Mouse (Mus musculus) forebrain, embryonic 15.5 days (tissue): ENCODE data around the gene BC005624. TPM values are rescaled to one million over a fixed set of nuclear protein-coding genes. Genes with fewer than 3 reads are reported as not detected.
"Not testable (repeated sequence)": the region's sequence is repeated elsewhere in the genome, so short reads cannot be mapped to it uniquely, and the experiment has no call there.

Source experiments
- ATAC-seq: fragments of 200-750 bp; cut with Nextera tagmentation; replicated peaks from 2 replicates; pipeline ENCODE4 v1.8.0; 2017; ENCODE audit warnings: mild to moderate bottlenecking, moderate TSS enrichment, moderate library complexity
- H3K27ac ChIP-seq: fragments of 300-500 bp; sonication (generic); replicated peaks from 2 replicates; pipeline ENCODE4 v1.5.1; 2015; ENCODE audit warnings: mild to moderate bottlenecking, inconsistent platforms
- H3K27me3 ChIP-seq: fragments of 300-500 bp; sonication (generic); 2 replicates; pipeline ENCODE4 v1.6.1; 2015; ENCODE audit warnings: inconsistent platforms
- H3K36me3 ChIP-seq: fragments of 300-500 bp; sonication (generic); 2 replicates; pipeline ENCODE4 v1.6.1; 2015; ENCODE audit warnings: mild to moderate bottlenecking, inconsistent platforms
- H3K4me1 ChIP-seq: fragments of 300-500 bp; sonication (generic); 2 replicates; pipeline ENCODE4 v1.6.1; 2015; ENCODE audit warnings: inconsistent platforms
- H3K4me2 ChIP-seq: fragments of 300-500 bp; sonication (generic); replicated peaks from 2 replicates; pipeline ENCODE4 v1.6.1; 2015; ENCODE audit warnings: mild to moderate bottlenecking, inconsistent platforms
- H3K4me3 ChIP-seq: fragments of 300-500 bp; sonication (generic); 2 replicates; pipeline ENCODE4 v1.5.1; 2015; ENCODE audit warnings: mild to moderate bottlenecking, inconsistent platforms
- H3K9ac ChIP-seq: fragments of 300-500 bp; sonication (generic); replicated peaks from 2 replicates; pipeline ENCODE4 v1.6.1; 2015; ENCODE audit warnings: mild to moderate bottlenecking, inconsistent platforms
- H3K9me3 ChIP-seq: fragments of 300-500 bp; sonication (generic); 2 replicates; pipeline ENCODE4 v1.6.1; 2016; ENCODE audit warnings: inconsistent platforms
- WGBS: fragments of 180-500 bp; shearing (Covaris S2); methylation state at CpG from one replicate; pipeline ENCODE4 v1.1.7; 2015; ENCODE audit warnings: mixed read lengths; 5-methylcytosine and 5-hydroxymethylcytosine counted together
- polyA plus RNA-seq: library from polyadenylated mRNA; unstranded; fragments of >200 nt; fragmentation: Nextera tagmentation; extraction: Ambion mirVana; gene quantifications from 2 replicates; pipeline ENCODE4 v1.2.1, GENCODE M21; 2015

The BC005624 gene
- polyA plus RNA-seq, 1 experiment from 2014 or later = 84.2 TPM

DNA sequence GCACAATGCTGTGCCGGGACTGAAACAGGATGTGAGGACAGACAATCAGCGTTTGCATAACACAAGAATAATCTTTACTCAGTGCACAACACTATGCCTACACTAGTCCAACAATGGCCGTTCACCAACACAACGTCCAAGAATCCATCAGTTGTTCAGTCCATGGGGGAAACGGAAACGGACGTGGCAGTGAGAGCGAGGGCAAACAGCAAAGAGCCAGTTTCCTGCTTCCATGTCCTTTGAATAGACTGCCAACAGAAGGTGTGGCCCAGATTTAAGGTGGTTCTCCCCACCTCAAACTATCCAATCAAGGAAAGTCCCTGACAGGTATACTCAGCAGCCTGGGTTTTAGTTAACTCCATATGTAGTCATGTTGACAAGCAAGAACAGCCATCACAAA is 44.3 kb downstream of the BC005624 start:
- H3K27ac ChIP-seq = no peak overlapping the region
- no peak overlapping the region for H3K4me2 ChIP-seq
- 83% methylated on average over 8 of the region's 8 CpGs for WGBS
- H3K9me3 ChIP-seq = no peaks in the 10 kb centered on the region
- no peak overlapping the region for H3K4me3 ChIP-seq
- H3K4me1 ChIP-seq = peaks cover 3% of the 10 kb centered on the region; the same call in 1 of the 2 replicates
- H3K9ac ChIP-seq = no peak overlapping the region
- ATAC-seq = no peak
- H3K36me3 ChIP-seq = no peaks in the 10 kb centered on the region
- no peaks in the 10 kb centered on the region for H3K27me3 ChIP-seq

DNA sequence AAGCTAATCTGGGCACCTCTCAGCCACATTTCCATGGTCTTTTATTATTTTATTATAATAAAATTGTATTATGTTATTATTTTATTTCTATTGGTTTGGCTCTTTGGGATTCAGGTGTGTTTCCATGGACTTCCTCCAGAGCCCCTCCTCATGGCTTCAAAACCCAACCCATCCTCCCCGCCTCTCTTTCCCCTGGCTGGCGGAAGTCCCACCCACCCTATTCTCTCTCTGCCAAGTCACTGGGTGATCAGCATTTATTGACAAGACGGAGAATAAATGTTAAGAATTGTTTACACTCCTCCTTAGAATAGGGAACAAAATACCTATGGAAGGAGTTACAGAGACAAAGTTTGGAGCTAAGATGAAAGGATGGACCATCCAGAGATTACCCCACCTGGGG is 45.2 kb downstream of the BC005624 start:
- ATAC-seq = no peak
- Histone ChIP-seq H3K4me1 (no peaks in the 10 kb centered on the region), H3K27me3 (no peaks in the 10 kb centered on the region), H3K9ac (no peak overlapping the region), H3K27ac (no peak overlapping the region), H3K36me3 (no peaks in the 10 kb centered on the region), H3K9me3 (no peaks in the 10 kb centered on the region), H3K4me3 (no peak overlapping the region), H3K4me2 (no peak overlapping the region)
- 67% methylated on average over 3 of the region's 3 CpGs for WGBS

DNA sequence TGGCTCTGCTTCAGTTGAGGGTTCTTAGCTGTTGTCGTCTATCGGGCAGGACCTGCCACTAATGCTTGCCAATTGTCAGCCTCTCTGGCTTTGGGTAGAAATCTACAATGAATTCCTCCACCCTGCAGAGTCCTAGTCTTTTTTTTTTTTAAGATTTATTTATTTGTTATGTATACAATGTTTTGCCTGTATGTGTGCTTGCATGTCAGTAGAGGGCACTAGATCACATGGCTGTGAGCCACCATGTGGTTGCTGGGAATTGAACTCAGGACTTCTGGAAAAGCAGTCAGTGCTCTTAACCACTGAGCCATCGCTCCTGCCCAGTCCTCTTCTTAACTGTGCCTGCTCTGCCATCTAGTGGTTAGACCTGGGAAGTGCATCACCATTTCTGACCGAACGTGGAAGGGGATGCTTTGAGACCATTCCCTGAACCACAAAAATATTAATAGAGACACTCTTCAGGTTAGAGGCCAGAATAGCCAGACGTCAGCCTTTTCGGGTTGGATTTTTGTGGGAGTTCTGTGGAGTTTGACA is 48.0 kb downstream of the BC005624 start:
- Histone ChIP-seq H3K9me3 (no peaks in the 10 kb centered on the region), H3K27ac (no peak overlapping the region), H3K9ac (no peak overlapping the region), H3K4me2 (no peak overlapping the region), H3K27me3 (no peaks in the 10 kb centered on the region), H3K36me3 (no peaks in the 10 kb centered on the region), H3K4me1 (peaks cover 9% of the 10 kb centered on the region), H3K4me3 (no peak overlapping the region)
- ATAC-seq = 0 out of 2 replicates have a peak, but pooled peaks have one; percentile 32
- WGBS = 27% methylated on average over 7 of the region's 7 CpGs

DNA sequence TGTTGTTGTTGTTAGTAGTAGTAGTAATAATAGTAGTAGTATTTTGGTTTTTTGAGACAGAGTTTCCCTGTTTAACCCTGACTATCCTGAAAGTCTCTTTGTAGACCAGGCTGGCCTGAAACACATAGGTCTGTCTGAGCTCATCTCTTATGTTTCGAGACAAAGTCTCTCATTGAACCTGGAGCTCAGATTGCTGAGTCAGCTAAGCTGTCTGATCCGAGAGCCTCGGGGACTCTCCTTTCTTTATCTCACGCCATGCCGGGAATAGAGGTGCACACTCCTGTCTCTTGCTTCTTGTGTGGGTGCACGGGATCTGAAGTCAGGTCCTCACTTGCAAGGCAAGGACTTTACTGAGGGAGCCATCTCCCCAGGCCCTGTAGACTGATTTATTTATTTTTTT is 49.0 kb downstream of the BC005624 start:
- no peak overlapping the region for H3K27ac ChIP-seq
- H3K27me3 ChIP-seq = no peaks in the 10 kb centered on the region
- ATAC-seq = no peak
- no peaks in the 10 kb centered on the region for H3K9me3 ChIP-seq
- no peak overlapping the region for H3K4me3 ChIP-seq
- no peak overlapping the region for H3K9ac ChIP-seq
- 62% methylated on average over 6 of the region's 6 CpGs for WGBS
- peaks cover 13% of the 10 kb centered on the region for H3K4me1 ChIP-seq
- no peaks in the 10 kb centered on the region for H3K36me3 ChIP-seq
- H3K4me2 ChIP-seq = no peak overlapping the region

DNA sequence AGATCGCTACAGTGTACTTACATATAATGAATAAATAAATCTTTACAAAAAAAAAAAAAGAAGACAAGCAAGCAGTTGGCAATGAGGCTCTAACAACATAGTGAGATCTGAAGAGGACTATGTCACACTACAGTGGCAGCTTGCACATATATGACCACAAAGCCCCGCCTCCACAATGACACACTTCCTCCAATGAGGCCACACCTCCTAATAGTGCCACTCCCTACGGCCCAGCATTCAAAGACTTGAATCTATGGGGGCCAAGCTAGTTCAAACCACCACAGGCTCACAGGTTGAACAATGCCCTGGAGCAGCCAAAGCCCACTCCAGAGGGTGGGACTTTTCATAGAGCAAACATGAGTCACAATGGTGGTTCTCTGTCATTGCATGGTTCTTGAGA is 50.1 kb downstream of the BC005624 start:
- Histone ChIP-seq H3K27me3 (no peaks in the 10 kb centered on the region), H3K9me3 (no peaks in the 10 kb centered on the region), H3K4me1 (peaks cover 13% of the 10 kb centered on the region), H3K27ac (no peak overlapping the region), H3K4me2 (no peak overlapping the region), H3K36me3 (no peaks in the 10 kb centered on the region), H3K4me3 (no peak overlapping the region), H3K9ac (no peak overlapping the region)
- 77% methylated on average over 3 of the region's 3 CpGs for WGBS
- ATAC-seq = no peak

DNA sequence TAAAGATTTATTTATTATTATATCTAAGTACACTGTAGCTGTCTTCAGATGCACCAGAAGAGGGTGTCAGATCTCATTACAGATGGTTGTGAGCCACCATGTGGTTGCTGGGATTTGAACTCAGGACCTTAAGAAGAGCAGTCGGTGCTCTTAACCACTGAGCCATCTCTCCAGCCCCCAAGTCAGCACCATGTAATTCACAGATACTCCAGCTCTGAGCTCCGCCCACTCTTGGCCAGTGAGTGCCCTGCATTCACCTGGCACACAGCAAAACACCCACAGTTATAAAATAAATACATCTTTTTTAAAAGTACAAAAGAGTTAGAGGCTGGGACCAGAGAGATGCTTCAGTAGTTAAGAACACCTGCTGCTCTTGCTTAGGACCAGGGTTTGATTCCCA is 51.2 kb downstream of the BC005624 start:
- not testable (repeated sequence) for H3K4me3 ChIP-seq, ATAC-seq, H3K36me3 ChIP-seq, H3K9me3 ChIP-seq, H3K27me3 ChIP-seq, H3K27ac ChIP-seq, H3K4me2 ChIP-seq, H3K9ac ChIP-seq
- H3K4me1 ChIP-seq = peaks cover 13% of the 10 kb centered on the region
- WGBS = 89% methylated on average over 2 of the region's 2 CpGs

DNA sequence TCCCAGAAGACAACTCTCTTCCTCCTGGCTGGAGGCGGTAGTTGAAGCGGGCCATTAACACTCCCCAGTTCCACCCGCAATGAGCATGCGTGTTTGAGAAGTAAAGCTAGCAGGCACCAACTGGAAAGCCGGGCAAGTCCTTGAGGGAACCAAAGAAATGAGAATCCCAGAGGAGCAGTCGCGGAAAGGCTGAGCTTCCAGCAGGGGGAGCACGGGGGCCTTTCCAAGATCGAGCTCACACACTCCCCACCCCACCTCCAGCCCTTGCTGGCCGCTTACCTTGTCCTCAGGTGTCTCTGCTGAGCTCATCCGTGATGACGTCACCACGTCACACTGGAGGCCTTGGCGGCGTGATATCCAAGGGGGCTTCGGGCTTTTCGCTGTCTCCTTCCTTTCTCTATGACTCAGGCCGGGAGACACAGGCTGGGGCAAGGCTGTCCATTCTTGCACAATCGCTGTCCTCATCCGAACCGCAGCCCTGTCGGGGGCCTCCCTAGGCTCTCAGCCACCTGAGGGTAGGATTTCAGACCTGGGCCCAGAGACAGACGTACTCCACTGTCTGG is 52.4 kb downstream of the BC005624 start, which contains the start of gene Ptges:
TSS of gene Ptges (minus strand) at position 381 of the 563 bp plus-strand sequence.
- H3K4me2 ChIP-seq = peak within 1 kb of the TSS; percentile 79
- peak within 1 kb of the TSS; percentile 40 for H3K4me3 ChIP-seq
- H3K9ac ChIP-seq = peak within 1 kb of the TSS; percentile 46
- H3K27me3 ChIP-seq = no peaks in the 10 kb centered on the region
- H3K9me3 ChIP-seq = no peaks in the 10 kb centered on the region
- no peaks in the 10 kb centered on the region for H3K36me3 ChIP-seq
- peaks cover 13% of the 10 kb centered on the region for H3K4me1 ChIP-seq
- 0 out of 2 replicates have a peak, but pooled peaks have one; percentile 13 for ATAC-seq
- 0 out of 2 replicates have a peak within 1 kb of the TSS, but pooled peaks have one; percentile 4 for H3K27ac ChIP-seq
- WGBS = 1% methylated on average over 23 of the region's 23 CpGs

DNA sequence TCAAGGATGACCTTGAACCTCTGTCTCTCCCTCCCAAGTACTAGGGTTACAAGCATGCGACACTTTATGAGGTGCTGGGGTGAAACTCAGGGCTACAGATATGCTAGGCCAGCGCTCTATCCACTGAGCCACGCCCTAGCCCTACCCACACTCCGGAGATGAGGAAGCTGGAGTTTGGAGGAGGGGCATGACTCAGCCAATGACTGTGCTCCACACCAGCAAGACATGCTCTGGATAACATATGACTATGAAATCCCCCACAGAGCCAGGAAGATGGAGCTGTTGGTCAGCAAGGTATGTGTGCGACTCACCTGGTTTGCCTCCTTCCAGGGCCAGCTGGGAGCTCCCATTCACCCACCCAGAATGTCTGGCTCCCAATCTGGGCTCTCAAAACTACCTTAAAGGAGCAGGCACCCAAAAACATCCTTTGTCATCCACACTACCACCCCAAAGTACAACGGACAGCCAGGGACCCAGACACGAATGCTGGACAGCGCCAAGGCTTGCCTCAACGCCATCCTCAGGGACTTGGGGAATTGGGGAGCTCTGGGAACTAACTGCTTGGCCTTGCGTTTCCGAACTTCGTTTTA is 53.0 kb downstream of the BC005624 start:
- Histone ChIP-seq H3K4me3 (peak overlapping the region; percentile 40), H3K9ac (0 out of 2 replicates have a peak overlapping the region, but pooled peaks have one; percentile 46), H3K9me3 (no peaks in the 10 kb centered on the region), H3K27me3 (no peaks in the 10 kb centered on the region), H3K27ac (no peak overlapping the region), H3K4me2 (peak overlapping the region; percentile 79), H3K4me1 (peaks cover 13% of the 10 kb centered on the region), H3K36me3 (no peaks in the 10 kb centered on the region)
- 29% methylated on average over 12 of the region's 12 CpGs for WGBS
- peak; percentile 38; the same call in 1 of the 2 replicates for ATAC-seq

DNA sequence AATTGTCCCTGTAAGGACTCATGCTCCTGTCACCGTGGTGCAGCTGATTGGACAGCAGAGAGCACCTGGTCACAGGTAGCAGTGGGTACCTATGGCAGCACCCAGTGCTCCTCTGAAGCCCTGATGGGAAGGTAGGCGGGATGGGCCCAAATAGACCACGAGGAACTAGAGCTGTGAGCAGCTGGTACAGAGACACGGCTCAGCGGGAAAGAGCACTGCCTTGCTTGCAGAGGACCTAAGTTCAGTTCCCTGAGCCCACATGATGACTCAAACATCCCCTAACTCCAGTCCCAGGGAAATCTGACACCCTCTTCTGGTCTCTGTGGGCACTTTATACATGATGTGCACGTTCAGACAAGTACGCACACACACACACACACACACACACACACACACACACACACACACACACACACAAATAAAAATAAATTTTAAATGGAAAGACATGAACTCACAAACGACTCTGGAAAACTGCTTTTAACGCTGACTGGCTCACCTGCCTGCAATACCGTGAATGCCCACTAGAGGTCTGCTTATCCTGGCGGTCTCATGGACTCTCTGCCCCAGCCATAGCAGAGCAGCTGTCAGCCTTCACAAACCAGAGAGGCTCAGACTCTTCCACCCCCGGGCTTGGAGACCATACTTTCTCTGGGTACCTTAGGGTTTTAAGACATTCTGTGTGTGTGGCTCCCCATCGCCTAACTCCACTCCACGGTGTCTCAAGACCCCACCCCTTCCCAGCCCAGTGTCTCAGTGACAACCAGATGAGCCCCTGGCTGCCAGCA is 54.0 kb downstream of the BC005624 start:
- no peaks in the 10 kb centered on the region for H3K36me3 ChIP-seq
- H3K9me3 ChIP-seq = no peaks in the 10 kb centered on the region
- H3K27ac ChIP-seq = no peak overlapping the region
- WGBS = 22% methylated on average over 14 of the region's 14 CpGs
- H3K4me3 ChIP-seq = no peak overlapping the region
- peak; percentile 79; the same call in 1 of the 2 replicates for ATAC-seq
- no peaks in the 10 kb centered on the region for H3K27me3 ChIP-seq
- no peak overlapping the region for H3K9ac ChIP-seq
- H3K4me2 ChIP-seq = no peak overlapping the region
- peaks cover 13% of the 10 kb centered on the region for H3K4me1 ChIP-seq

DNA sequence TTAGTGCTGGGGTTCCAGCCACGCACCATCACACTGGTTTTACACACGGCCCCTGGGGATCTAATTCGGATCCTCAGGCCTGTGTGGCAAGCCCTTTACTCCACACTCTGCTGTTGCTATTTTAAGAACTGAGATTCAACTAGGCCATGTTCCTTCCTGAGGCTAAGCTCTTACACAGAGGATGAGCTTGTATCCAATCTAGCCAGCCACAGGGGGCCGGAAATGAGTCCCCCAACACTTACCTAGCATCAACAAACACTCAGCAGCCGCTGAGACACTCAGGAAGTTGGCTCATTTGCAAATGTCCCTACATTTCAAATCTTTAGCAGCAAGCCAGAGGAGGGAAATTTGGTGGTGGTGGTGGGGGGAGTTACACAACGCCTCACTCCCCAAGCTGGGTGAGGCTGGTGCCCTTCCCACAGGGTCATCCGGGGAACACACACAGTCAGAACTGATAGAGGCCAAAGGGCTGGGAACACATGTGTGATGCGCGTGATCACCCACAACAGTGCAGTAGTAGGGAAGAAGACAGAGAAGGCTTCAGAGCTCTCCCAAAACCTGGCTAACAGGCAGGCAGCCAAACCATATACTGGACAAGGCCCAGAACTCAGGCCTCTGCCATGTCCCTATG is 54.7 kb downstream of the BC005624 start:
- Histone ChIP-seq H3K4me3 (no peak overlapping the region), H3K4me2 (no peak overlapping the region), H3K9me3 (no peaks in the 10 kb centered on the region), H3K4me1 (peaks cover 13% of the 10 kb centered on the region), H3K36me3 (no peaks in the 10 kb centered on the region), H3K27me3 (no peaks in the 10 kb centered on the region), H3K27ac (no peak overlapping the region), H3K9ac (no peak overlapping the region)
- 70% methylated on average over 9 of the region's 9 CpGs for WGBS
- ATAC-seq = no peak

DNA sequence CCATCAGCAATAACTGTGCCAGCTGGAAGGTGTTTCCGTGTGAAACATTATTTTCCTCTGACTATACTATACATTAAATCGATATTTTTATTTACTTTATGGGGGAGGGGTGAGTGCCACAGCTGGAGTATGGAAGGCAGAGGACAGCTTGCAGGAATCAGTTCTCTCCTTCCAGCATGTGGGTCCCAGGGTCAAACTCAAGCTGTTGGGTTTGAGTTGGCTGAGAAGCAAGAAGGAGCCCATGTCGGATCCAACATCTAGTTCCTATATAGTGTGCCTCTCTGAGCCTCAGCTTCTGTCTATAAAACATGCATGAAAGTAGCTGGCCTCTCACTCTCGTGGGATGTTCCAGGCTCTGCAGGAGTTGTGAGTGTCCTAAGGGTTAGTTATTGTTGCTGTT is 55.6 kb downstream of the BC005624 start:
- WGBS = 82% methylated on average over 4 of the region's 4 CpGs
- H3K27ac ChIP-seq = no peak overlapping the region
- no peak overlapping the region for H3K4me2 ChIP-seq
- no peak for ATAC-seq
- H3K36me3 ChIP-seq = no peaks in the 10 kb centered on the region
- H3K4me3 ChIP-seq = no peak overlapping the region
- H3K9me3 ChIP-seq = no peaks in the 10 kb centered on the region
- H3K9ac ChIP-seq = no peak overlapping the region
- no peaks in the 10 kb centered on the region for H3K27me3 ChIP-seq
- H3K4me1 ChIP-seq = peaks cover 13% of the 10 kb centered on the region

DNA sequence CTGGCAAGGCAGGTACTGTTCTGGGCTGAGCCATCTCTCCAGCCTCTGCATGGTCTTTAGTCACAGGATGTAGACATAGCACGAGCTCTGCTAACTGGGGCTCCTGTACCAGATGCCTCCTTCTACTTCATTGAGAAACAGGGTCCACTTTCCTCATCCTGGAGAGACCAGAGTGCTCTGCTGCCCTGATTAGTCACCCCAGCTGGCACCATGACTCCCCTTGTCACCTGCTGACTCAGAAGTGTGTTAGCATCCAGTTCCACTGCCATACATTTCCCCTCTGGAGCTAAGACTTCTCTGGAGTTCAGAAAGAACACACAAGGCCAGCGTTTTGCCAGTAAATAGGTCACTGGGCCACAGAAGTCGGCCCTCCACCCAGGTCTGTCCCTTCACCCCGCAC is 56.8 kb downstream of the BC005624 start:
- Histone ChIP-seq H3K4me1 (peaks cover 13% of the 10 kb centered on the region), H3K9me3 (no peaks in the 10 kb centered on the region), H3K36me3 (no peaks in the 10 kb centered on the region), H3K4me2 (no peak overlapping the region), H3K27me3 (no peaks in the 10 kb centered on the region), H3K9ac (no peak overlapping the region), H3K4me3 (no peak overlapping the region), H3K27ac (no peak overlapping the region)
- no peak for ATAC-seq
- WGBS = 81% methylated on average over 4 of the region's 4 CpGs
